Mouse (Mus musculus): ENCODE results near the gene Dcun1d1. TPM values are rescaled to one million over a fixed set of nuclear protein-coding genes. Genes with fewer than 3 reads are reported as not detected.

The Dcun1d1 gene
- total RNA-seq, 4 experiments from 2014 or later = 68.4 to 81.5 (median 72.8) TPM

Other genes starting within 250 kb of the Dcun1d1 start
- 100 to 1,000 TPM in 1 of 4 experiments, 10 to 100 TPM in 3; 78.9 to 101 (median 89.8) TPM for gene Atp11b, start 183.3 kb downstream of the Dcun1d1 start, total RNA-seq (2022)
- gene Mccc1, start 63.2 kb upstream of the Dcun1d1 start, total RNA-seq (2022) = 10 to 100 TPM; 33.2 to 47.1 (median 39.3) TPM
- not detected for gene Ccdc144b, start 116.1 kb upstream of the Dcun1d1 start, total RNA-seq (2022)
- gene Acad9, start 128.5 kb upstream of the Dcun1d1 start, total RNA-seq (2022) = 10 to 100 TPM; 37.1 to 59.0 (median 44.3) TPM
- gene D3Ertd254e, start 213.6 kb upstream of the Dcun1d1 start, total RNA-seq (2022) = 10 to 100 TPM; 15.1 to 19.7 (median 18.2) TPM

Measured in layer of hippocampus, adult 8-10 months (tissue).